Mouse (Mus musculus): ENCODE results near the gene Cacna1c.

Cacna1c gene

DNA sequence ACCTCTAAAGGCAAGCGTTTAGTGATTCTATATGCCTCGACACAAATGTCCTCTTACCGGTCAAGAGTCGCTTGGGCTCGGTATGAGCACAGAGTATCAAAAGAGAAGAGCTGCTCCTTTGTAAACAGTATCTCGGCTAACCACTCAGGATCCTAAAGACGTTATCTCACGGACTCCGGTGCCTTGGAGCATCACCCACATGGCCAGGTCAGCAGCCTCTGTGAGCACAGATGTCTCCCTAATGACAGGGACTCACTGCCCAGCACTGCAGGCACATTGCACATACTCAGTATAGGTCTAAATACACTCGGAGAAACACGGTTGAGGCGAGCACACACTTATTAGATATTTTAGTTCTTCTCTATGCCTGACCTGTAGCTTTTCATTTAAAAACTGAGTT lies 271.8 kb downstream of the Cacna1c start:
- DNase-seq (ENCODE audit: low spot score in 2 of 2): no peak

DNA sequence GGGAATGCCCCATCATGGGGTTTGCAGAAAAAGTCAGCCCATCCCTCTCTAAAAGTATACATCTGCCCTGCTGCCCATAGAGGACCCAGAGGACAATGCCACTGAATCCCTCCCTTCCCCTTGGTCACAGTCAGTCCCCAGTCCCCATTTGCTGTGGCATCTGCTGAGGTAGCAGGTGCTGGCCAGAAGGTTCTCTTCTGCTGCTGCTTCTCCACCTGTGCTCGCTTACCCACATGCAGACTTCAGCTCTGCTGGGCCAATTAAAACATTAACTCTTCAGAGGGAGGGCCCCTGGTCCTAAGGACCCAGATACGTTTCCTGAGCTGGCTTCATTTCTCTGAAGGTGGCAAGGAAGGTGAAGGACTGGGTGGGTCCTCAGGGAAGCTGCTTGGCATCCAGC lies 272.3 kb downstream of the Cacna1c start:
- no peak for DNase-seq (ENCODE audit: low spot score in 2 of 2)

DNA sequence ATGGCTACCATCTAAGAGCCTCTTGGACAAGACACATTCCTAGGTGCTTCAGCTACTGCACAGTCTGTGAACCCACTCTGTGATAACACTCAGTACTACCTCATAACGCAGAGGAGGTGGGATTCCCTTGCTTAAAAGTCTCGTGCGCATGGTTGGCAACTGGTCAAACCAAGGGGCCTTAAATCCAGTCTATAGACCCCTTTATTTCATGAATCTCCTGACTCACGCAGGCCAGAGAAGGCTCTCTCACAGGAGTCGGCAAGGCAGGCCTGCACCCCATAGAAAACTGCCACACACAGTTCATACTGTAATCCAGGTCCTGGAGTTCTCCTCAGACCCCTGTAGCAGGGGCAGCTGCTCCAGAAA lies 273.0 kb downstream of the Cacna1c start:
- no peak for DNase-seq (ENCODE audit: low spot score in 2 of 2)

DNA sequence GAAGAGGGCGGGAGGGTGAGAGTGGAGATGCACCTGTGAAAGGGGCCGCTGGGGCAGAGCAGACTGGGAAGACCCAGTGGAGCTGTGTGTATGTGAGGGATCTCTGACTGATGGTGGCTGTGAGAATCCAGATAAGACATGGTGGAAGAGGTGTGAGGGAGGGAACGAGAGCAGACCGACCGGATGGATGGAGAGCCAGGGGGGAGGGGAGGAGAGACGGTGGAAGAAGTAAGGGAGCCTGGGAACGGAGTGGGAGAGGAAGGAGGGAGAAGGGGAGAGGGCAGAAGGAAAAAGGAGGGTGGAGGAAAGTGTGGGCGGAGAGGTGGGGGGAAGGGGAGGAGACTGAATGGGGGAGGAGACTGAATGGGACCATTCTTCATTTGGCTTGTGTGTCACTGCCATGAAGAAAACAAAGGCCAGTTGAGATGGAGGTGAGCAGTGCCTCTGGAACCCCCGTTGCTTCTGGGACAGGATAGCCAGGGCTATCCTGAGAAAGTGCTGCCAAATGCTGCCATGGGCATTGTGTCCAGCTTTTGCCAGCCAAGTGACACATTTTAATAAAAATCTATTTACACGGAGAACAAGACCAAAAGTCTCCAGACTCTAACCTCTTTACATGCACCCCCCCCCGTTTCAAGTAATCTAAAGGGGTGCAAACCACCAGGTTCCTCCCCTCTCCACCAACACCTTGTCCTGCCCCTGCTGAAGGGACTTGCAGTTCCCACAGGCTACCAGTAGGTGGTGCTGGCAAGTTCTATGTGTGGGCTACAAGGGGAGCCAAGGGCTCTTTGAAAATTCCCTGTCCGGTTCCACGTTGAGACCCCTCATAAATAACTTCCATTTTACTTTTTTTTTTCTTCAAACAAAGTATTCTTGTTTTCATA lies 273.6 kb downstream of the Cacna1c start:
- peak; percentile 58 to 68 for DNase-seq (ENCODE audit: low spot score in 2 of 2)

DNA sequence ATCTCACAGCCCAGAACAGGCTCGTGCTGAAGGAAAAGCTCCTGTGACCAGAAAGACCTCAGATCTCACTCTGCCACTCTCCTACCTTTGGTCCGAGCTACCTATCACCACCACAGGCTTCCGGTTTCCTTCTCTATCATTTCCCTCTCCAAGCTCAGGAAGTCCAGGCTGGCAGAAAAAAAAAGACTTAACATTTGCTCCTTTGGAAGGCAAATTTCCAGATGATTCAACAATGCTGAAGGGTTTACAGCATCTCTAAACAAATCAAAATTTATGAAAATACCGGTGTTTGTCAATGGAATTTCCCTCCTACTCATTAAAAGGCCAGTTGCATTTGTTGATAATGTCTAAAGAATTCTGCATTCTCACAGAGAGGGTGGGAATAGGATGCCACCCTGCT lies 288.0 kb downstream of the Cacna1c start:
- no peak for DNase-seq (ENCODE audit: low spot score in 2 of 2)

DNA sequence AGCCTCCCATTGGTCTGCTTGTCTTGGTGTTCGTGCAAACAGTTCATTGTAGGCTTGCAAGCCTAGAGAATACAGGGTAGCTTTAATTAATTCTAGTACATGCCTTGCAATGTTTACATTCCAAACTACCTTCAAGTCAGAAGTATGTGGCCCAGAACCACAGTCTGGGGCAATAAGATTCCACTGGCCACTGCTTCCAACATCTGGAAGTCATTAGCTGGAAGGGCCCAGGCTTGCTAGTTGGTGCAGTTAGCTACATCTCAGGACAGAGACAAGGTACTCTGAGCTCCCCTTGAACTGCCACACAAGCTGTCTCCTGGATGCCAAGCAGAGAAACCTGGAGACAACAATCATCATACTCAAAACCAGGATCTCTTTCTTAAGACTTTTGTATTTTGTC lies 288.5 kb downstream of the Cacna1c start:
- no peak for DNase-seq (ENCODE audit: low spot score in 2 of 2)

DNA sequence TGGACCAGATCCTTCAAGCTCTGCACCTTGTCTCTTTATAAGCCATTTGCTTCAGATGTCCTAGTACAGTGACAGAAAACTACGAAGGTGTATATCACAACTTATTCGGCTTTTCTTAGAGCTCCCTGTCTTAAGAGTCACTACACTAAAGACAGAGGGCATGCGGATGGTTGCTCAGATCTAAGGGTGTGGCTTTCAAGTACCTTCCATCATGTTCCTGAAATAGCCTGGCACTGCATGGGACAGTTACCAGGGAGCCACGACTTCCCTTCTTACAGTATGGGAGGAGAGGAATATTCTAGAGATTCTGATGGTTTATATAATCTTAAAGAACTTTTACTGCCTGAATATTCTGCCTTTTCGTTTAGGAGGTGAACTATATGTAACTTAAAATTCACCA lies 289.3 kb downstream of the Cacna1c start:
- DNase-seq (ENCODE audit: low spot score in 2 of 2): no peak

DNA sequence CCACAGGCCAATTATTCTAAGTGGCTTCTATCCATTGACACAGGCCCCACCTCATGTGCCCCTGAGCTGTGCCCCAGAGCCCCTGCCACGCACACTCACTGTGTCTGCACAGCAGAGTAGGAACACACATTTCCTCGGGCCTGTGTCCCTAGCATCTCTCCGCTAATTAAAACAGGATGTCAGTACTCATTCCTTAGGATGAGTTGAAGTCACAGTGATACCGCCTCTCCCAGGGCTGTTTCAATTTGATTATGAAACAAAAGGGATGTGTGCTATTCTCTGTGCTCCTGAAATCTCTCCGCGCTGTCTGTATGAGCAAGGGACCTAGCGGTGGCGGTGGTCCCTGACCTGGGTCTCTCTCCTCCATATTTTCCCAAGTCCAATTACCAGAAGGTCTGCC lies 296.5 kb downstream of the Cacna1c start:
- no peak for DNase-seq (ENCODE audit: low spot score in 2 of 2)

DNA sequence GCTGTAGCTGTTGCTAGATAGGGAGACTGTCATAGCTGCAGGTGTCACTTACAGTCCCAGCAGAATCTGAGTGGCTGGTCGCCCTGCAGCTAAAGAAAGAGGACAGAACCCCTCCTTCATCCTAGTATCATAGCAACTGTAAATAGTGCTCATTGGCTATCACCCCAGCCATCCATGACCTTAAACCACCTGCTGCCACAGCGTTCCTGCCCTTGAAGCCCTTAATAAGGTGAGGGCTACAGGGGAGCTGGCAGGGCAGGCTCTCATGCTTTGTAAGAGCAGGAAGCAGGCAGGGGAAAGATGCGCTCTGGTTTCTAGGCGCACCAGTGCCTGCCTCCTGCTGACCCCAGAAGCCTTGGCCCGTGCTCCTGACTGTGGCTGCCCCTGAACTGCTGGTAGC lies 299.1 kb downstream of the Cacna1c start:
- DNase-seq (ENCODE audit: low spot score in 2 of 2): no peak

DNA sequence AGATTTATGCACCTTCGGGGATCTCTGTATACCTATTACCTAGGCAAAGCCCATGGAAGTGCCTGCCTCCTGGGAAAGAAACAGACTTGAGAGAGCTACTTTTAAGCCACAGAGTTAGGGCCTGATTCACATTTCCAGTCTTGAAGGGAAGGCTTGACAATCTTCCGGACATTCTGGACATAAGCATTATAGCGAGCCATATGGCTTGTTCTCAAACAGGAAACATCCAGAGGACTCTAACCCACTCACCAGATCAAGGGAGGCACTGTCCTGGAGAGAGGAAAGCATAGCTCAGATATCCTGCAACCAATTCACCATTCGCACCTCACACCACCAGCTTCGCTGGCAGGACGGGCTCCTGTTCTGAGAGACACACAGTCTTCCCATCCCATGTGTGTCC lies 302.2 kb downstream of the Cacna1c start:
- no peak for DNase-seq (ENCODE audit: low spot score in 2 of 2)

DNA sequence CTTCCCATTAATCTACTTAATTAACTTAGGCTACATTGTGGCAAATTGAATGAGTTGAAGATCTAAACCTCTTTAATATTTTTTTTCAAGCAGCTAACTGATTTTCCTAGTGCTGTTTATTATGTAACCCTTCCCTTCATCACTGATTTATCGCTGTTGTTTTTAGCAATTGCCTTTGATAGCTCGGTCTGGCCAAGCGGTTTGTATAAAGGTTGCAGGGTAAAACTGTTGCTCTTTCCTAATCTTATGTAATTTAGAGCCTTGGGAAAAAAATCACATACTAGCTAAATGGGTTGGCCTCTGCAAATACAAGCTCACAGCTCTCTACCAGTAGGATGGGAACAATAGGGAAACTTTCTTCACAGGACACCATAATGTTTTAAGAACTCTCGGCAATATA lies 306.8 kb downstream of the Cacna1c start:
- DNase-seq (ENCODE audit: low spot score in 2 of 2): no peak

DNA sequence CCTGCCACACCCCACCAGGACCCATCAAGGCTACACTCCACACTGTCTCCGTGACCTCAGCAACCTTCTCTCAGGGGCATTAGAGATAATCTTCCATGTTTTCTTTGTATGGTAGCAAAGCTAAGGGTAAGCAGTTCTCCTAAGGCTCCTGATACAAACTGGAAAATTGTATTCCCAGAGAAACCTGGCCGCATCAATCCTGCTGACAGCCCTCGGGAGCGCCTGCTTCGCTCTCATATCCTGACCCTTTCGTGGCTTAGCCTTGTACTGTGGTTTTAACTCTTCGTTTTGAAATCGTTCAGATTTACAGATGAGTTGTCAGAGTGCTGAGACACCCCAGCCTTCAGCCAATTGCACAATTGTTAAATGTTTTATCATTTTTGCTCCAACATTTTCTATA lies 309.2 kb downstream of the Cacna1c start:
- no peak for DNase-seq (ENCODE audit: low spot score in 2 of 2)

DNA sequence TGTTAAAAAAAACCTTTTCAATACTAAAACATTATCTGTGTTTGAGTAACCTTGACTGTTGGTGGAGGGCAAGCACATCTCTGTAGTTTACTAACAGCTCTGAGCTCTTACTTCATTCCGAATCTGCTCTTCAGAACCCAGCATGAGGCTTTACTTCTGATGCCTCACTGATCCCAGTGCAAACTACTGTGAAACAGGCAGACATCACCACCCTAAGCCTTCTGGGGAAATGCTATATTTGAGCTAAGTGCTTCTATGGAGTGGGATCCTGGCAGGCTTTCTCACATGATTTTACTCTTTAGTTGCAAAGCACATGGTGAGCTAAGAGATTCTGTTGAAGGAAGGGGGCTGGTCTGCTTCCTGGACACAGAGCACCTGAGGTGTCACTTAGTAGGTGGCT lies 311.3 kb downstream of the Cacna1c start:
- DNase-seq (ENCODE audit: low spot score in 2 of 2): no peak

DNA sequence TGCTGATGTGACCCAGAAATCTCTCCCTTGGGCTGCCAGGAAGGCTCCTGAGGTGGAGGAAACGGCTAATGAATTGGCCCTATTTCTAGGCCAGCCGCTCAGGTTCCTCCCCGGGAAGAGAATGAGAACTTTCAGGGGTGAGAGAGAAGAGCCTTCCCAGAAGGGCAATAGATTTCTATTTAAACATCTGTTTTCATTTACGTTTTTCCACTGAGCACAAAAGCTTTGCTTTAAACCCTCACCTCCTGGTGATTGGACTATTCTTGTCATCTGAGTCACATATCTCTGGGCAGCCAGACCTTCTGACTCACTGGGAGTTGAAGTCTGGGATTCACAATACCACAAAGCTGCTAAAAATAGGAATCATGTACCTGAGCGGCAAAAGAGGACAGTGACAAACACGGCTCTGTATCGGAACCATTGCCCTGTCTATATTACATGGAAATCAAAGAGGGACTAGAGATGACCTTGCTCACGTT lies 312.1 kb downstream of the Cacna1c start:
- DNase-seq (ENCODE audit: low spot score in 2 of 2): no peak

DNA sequence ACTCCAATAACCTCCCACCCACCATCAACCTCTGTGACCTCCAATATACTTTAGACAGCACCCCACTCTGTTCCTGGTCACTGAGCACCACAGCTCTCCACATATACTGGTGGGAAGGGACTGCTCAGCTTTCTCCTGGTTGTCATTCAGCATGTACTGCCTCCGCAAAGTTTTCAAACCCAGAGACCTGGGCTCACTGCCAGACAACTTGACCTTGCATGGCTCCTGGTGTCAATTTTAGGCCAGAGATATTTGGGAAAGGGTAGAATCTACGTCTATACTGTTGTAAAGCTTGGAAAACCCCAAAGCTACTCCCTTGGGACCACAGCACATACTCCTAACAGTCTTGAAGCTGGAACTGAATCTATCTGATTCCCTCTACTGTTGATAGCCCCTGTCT lies 320.0 kb downstream of the Cacna1c start:
- no peak for DNase-seq (ENCODE audit: low spot score in 2 of 2)

DNA sequence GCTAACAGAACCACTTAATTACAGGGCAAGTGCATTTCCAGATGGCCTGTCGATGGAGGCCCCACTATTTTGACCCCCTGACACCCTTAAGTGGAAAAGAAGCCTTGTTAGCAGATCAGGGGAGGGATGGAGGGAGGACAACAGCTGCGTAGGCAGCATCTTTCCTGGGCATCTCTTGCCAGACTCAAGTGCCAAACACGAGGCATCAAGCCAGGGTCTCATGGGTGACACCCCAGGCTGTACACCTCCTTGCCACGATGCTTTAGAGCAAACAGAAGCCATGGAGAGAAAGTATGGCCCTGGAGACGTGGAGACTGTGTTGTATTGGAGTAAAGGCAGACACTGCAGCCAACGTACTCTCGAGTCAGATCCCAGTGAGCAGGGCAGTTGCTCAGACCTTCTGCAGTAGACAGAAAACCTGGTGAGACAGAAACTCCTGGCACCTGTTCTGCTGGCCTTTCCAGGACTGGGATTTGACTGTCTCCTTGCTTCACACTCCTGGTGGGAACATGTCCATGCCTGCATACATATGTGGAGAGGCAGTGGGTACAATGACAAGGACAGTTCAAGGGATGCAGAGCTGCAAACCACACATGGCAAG lies 325.9 kb downstream of the Cacna1c start:
- DNase-seq (ENCODE audit: low spot score in 2 of 2): no peak

DNA sequence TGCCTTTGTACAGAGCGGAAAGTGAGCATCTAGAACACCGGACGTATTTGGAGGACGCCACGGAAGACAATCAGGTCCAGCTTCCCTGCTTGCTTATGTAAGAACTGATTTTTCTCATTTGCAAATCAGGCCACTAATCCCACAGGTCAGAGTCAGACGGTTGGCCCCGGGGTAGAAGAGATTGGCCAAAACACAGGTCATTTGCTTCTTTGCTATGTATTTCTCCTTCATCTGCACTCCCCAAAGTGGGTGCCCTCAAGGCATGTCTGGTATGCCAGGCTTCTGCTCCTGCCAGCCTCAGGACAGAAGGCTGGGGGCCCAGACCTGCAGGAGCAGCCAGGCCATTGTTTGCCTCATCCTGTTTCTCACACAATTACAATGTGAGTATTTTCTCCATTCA lies 328.8 kb downstream of the Cacna1c start:
- no peak for DNase-seq (ENCODE audit: low spot score in 2 of 2)

DNA sequence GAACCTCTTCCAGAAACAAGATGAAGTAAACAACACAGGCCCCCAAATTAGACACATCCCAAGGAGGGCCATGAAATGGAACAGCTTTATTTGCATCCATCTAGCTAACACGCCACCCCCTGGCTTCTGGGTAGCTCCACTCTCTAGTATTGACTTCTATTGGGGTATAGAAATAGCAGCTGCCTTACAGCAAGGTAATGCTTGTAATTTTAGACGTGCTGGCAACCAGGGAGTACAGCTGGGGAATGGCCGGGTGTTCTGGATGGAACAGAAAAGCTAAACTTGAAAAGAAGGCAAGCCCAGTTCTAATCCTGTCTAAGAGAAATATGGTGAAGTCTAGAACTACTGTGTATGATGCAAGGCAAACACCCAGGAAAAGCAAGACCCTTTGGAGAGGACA lies 329.3 kb downstream of the Cacna1c start:
- no peak for DNase-seq (ENCODE audit: low spot score in 2 of 2)

DNA sequence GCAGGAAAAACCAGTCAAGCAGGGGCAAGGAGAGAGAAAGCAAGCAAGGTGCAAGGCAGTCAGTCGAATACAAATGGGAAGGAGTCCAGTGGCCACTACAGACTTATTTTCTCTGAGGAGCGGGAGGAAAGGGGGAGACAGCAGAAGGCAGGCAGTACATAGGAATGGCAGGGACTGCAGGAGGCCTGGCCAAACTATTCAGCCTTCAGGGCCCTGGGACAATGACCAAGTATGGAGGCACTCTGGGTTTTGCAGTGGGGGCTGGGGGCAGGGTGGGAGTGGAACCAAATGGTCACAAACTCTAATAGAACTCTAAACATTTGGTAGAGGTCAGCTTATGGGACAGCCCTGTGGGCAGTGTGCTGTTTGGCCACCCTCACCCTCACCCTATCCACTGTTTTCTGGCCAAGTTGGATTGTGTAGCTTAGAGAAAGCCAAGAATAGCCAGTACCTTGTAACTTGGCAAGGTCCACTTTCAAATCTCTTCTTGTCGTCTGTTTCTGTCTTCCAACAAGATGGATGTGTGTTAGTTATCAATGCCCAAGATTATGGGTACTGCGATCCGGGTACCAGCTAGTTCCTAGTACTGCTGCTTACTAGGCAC lies 330.3 kb downstream of the Cacna1c start:
- DNase-seq (ENCODE audit: low spot score in 2 of 2): no peak

DNA sequence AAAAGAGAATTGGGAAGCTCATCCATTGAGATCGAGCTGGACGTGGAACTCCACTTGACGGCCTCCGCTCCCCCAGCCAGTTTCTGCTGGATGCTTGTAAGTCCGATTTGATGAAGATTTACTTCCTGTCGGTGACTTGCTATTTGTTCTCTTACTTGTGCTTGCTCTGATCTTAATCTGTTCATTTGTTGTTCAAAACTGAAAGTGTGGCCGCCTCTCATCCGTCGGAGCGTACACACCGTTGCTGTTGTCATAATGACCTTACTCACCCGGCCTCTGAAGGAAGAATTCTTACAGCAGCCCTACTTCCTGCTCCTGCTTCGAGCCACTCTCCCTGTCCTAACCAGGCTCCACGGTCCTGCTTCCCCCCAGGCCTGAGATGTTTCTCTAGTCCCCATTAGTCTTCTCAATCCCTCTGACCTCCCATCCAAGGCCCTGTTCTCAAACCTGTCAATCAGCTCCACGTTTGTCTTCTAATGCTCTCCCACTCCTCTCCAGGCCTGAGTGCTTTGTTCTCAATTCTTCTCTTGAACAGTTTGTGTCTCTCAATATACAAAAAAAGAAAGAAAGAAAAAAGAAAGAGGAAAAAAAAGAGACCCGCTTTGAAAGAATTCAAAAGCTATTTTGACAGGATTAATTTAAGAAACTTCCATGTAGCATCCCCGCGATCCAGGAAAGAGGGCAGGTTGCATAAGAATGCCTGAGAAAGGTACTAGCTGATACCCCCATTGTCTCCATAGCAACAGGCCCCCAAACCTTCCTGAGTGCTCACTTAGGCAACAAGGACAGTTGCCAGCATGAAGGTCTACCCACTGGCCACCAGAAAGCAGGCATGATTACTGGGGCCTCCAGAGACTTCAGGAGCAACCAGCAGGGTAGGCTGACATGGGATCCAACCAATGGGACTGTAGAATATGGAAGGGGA lies 331.3 kb downstream of the Cacna1c start:
- no peak for DNase-seq (ENCODE audit: low spot score in 2 of 2)

DNA sequence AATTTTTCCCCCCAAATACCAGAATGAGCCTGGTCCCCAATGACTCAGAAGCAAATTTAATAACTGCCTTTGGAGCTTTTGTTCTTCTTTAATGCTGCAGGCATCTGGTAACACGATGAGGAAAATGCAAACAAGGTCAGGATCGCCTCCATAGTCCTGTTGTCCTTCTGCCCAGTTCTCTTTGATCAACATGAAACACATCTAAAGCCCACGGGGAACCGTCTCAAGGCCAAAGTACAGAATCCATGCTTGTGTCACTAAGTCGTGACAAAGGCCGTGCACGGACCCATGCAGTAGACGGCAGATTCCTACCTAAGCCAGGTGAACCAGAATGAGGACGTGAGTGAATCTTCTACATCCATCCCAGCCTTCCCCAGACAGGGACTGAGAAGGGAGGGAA lies 333.5 kb downstream of the Cacna1c start:
- no peak for DNase-seq (ENCODE audit: low spot score in 2 of 2)

DNA sequence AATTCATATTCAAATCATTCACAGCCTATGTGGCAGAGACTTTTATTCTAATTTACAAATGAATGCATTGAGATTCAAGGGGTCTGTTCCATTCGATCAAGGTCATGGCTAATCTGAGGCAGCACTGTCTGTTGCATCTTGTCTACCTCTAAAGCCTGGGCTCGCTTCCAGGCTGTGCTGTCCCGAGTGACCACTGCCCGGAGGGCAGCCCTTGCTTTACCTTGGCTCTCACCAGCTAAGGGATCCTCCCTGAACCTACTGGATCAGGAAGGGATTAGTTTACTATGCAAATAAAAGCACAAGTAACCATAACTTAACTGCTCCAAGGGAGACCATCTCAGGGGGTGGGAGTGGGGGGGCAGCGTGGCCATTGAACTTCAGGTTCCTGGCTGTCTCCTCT lies 334.1 kb downstream of the Cacna1c start:
- DNase-seq (ENCODE audit: low spot score in 2 of 2): no peak

Data from urinary bladder, postnatal 36 days (tissue).